Mouse (Mus musculus): ENCODE data around the gene Mef2a. TPM values are rescaled to one million over a fixed set of nuclear protein-coding genes. Genes with fewer than 3 reads are reported as not detected.
A peak's percentile ranks its signal among the peaks of the same experiment; 100 is the strongest.
"Not testable (repeated sequence)": the region's sequence is repeated elsewhere in the genome, so short reads cannot be mapped to it uniquely, and the experiment has no call there.

Mef2a gene
- polyA plus RNA-seq, 1 experiment from 2014 or later, result 22.4 TPM

- no peak for DNase-seq (ENCODE audit: low spot score)
- H3K4me3 ChIP-seq, result no peak overlapping the region
- H3K27ac ChIP-seq, result no peak overlapping the region
- H3K9me3 ChIP-seq (replicated peaks), result no peaks in the 10 kb centered on the region
- no peaks in the 10 kb centered on the region for H3K27me3 ChIP-seq (ENCODE audit: low read depth, poor library complexity, severe bottlenecking)
- H3K4me1 ChIP-seq, result no peaks in the 10 kb centered on the region
- 0 out of 2 replicates have a peak, but pooled peaks cover 5% of the 10 kb centered on the region for H3K36me3 ChIP-seq
- 93% methylated on average over 6 of the region's 6 CpGs for WGBS
Observed at GRCm38 (mm10) chr7:67283581-67283980, 89.1 kb downstream of the Mef2a start.

GRCm38 (mm10) chr7:67270447-67270846 is 102.2 kb downstream of the Mef2a start:
- not testable (repeated sequence) for H3K27me3 ChIP-seq (ENCODE audit: low read depth, poor library complexity, severe bottlenecking); H3K4me1 ChIP-seq; DNase-seq (ENCODE audit: low spot score); H3K36me3 ChIP-seq; H3K27ac ChIP-seq; H3K4me3 ChIP-seq; H3K9me3 ChIP-seq (replicated peaks)
- 89% methylated on average over 4 of the region's 4 CpGs for WGBS

GRCm38 (mm10) chr7:67259828-67260563 is 112.7 kb downstream of the Mef2a start:
- no peaks in the 10 kb centered on the region for H3K9me3 ChIP-seq (replicated peaks)
- H3K4me1 ChIP-seq, result no peaks in the 10 kb centered on the region
- H3K36me3 ChIP-seq, result peaks cover 31% of the 10 kb centered on the region
- H3K27me3 ChIP-seq (ENCODE audit: low read depth, poor library complexity, severe bottlenecking), result no peaks in the 10 kb centered on the region
- H3K4me3 ChIP-seq, result no peak overlapping the region
- no peak overlapping the region for H3K27ac ChIP-seq
- 96% methylated on average over 4 of the region's 4 CpGs for WGBS
- no peak for DNase-seq (ENCODE audit: low spot score)

- DNase-seq (ENCODE audit: low spot score), result no peak
- Histone ChIP-seq H3K27me3 (ENCODE audit: low read depth, poor library complexity, severe bottlenecking) (no peaks in the 10 kb centered on the region), H3K27ac (no peak overlapping the region), H3K4me3 (no peak overlapping the region), H3K4me1 (no peaks in the 10 kb centered on the region), H3K36me3 (peaks cover 20% of the 10 kb centered on the region), H3K9me3 (replicated peaks) (no peaks in the 10 kb centered on the region)
- 85% methylated on average over 2 of the region's 2 CpGs for WGBS
Observed at GRCm38 (mm10) chr7:67246067-67246466, 126.6 kb downstream of the Mef2a start.

- 92% methylated on average over 1 of the region's 1 CpGs for WGBS
Observed at GRCm38 (mm10) chr7:67245255-67245654, 127.4 kb downstream of the Mef2a start.

GRCm38 (mm10) chr7:67243894-67244282 is 128.8 kb downstream of the Mef2a start:
- 78% methylated on average over 4 of the region's 4 CpGs for WGBS
- Histone ChIP-seq H3K9me3 (replicated peaks) (no peaks in the 10 kb centered on the region), H3K4me3 (no peak overlapping the region), H3K27me3 (ENCODE audit: low read depth, poor library complexity, severe bottlenecking) (no peaks in the 10 kb centered on the region), H3K36me3 (peaks cover 23% of the 10 kb centered on the region), H3K27ac (no peak overlapping the region), H3K4me1 (no peaks in the 10 kb centered on the region)
- DNase-seq (ENCODE audit: low spot score), result no peak

More at GRCm38 (mm10) chr7:67245255-67245654, 127.4 kb downstream of the Mef2a start:
- Histone ChIP-seq H3K9me3 (replicated peaks) (no peaks in the 10 kb centered on the region), H3K4me1 (no peaks in the 10 kb centered on the region), H3K27ac (no peak overlapping the region), H3K27me3 (ENCODE audit: low read depth, poor library complexity, severe bottlenecking) (no peaks in the 10 kb centered on the region), H3K36me3 (peaks cover 18% of the 10 kb centered on the region), H3K4me3 (no peak overlapping the region)
- DNase-seq (ENCODE audit: low spot score), result no peak

- no peak for DNase-seq (ENCODE audit: low spot score)
- H3K9me3 ChIP-seq (replicated peaks), result no peaks in the 10 kb centered on the region
- H3K4me3 ChIP-seq, result no peak overlapping the region
- H3K27ac ChIP-seq, result no peak overlapping the region
- peaks cover 27% of the 10 kb centered on the region for H3K36me3 ChIP-seq
- WGBS, result 61% methylated on average over 2 of the region's 2 CpGs
- no peaks in the 10 kb centered on the region for H3K4me1 ChIP-seq
- no peaks in the 10 kb centered on the region for H3K27me3 ChIP-seq (ENCODE audit: low read depth, poor library complexity, severe bottlenecking)
Observed at GRCm38 (mm10) chr7:67243121-67243893, 129.4 kb downstream of the Mef2a start.

GRCm38 (mm10) chr7:67241969-67242368 is 130.7 kb downstream of the Mef2a start:
- H3K27ac ChIP-seq, result no peak overlapping the region
- DNase-seq (ENCODE audit: low spot score), result no peak
- peaks cover 27% of the 10 kb centered on the region for H3K36me3 ChIP-seq
- no peaks in the 10 kb centered on the region for H3K4me1 ChIP-seq
- no peak overlapping the region for H3K4me3 ChIP-seq
- H3K9me3 ChIP-seq (replicated peaks), result no peaks in the 10 kb centered on the region
- 97% methylated on average over 3 of the region's 3 CpGs for WGBS
- no peaks in the 10 kb centered on the region for H3K27me3 ChIP-seq (ENCODE audit: low read depth, poor library complexity, severe bottlenecking)

- Histone ChIP-seq H3K36me3 (peaks cover 55% of the 10 kb centered on the region), H3K4me1 (no peaks in the 10 kb centered on the region), H3K9me3 (replicated peaks) (no peaks in the 10 kb centered on the region), H3K27me3 (ENCODE audit: low read depth, poor library complexity, severe bottlenecking) (no peaks in the 10 kb centered on the region), H3K4me3 (no peak overlapping the region), H3K27ac (no peak overlapping the region)
- no peak for DNase-seq (ENCODE audit: low spot score)
- 89% methylated on average over 2 of the region's 2 CpGs for WGBS
Observed at GRCm38 (mm10) chr7:67237752-67238151, 134.9 kb downstream of the Mef2a start.

- DNase-seq (ENCODE audit: low spot score), result no peak
- H3K4me3 ChIP-seq, result no peak overlapping the region
- H3K27me3 ChIP-seq (ENCODE audit: low read depth, poor library complexity, severe bottlenecking), result no peaks in the 10 kb centered on the region
- 90% methylated on average over 2 of the region's 2 CpGs for WGBS
- no peaks in the 10 kb centered on the region for H3K4me1 ChIP-seq
- no peak overlapping the region for H3K27ac ChIP-seq
- no peaks in the 10 kb centered on the region for H3K9me3 ChIP-seq (replicated peaks)
- peaks cover 67% of the 10 kb centered on the region for H3K36me3 ChIP-seq
Observed at GRCm38 (mm10) chr7:67236351-67236750, 136.3 kb downstream of the Mef2a start.

GRCm38 (mm10) chr7:67234797-67235196 is 137.9 kb downstream of the Mef2a start:
- H3K9me3 ChIP-seq (replicated peaks), result no peaks in the 10 kb centered on the region
- no peak overlapping the region for H3K27ac ChIP-seq
- H3K4me3 ChIP-seq, result no peak overlapping the region
- peaks cover 66% of the 10 kb centered on the region for H3K36me3 ChIP-seq
- WGBS, result 84% methylated on average over 8 of the region's 8 CpGs
- peak; percentile 22 for DNase-seq (ENCODE audit: low spot score)
- no peaks in the 10 kb centered on the region for H3K27me3 ChIP-seq (ENCODE audit: low read depth, poor library complexity, severe bottlenecking)
- H3K4me1 ChIP-seq, result no peaks in the 10 kb centered on the region

- peak; percentile 23 for DNase-seq (ENCODE audit: low spot score)
- no peaks in the 10 kb centered on the region for H3K27me3 ChIP-seq (ENCODE audit: low read depth, poor library complexity, severe bottlenecking)
- 94% methylated on average over 14 of the region's 14 CpGs for WGBS
- no peaks in the 10 kb centered on the region for H3K4me1 ChIP-seq
- no peak overlapping the region for H3K27ac ChIP-seq
- H3K4me3 ChIP-seq, result no peak overlapping the region
- H3K9me3 ChIP-seq (replicated peaks), result no peaks in the 10 kb centered on the region
- peaks cover 48% of the 10 kb centered on the region for H3K36me3 ChIP-seq
Observed at GRCm38 (mm10) chr7:67232504-67232903, 140.2 kb downstream of the Mef2a start.

- H3K9me3 ChIP-seq (replicated peaks), result no peaks in the 10 kb centered on the region
- peaks cover 48% of the 10 kb centered on the region for H3K36me3 ChIP-seq
- H3K4me3 ChIP-seq, result no peak overlapping the region
- no peak overlapping the region for H3K27ac ChIP-seq
- H3K27me3 ChIP-seq (ENCODE audit: low read depth, poor library complexity, severe bottlenecking), result no peaks in the 10 kb centered on the region
- no peaks in the 10 kb centered on the region for H3K4me1 ChIP-seq
- DNase-seq (ENCODE audit: low spot score), result peak; percentile 25
- WGBS, result 77% methylated on average over 3 of the region's 3 CpGs
Observed at GRCm38 (mm10) chr7:67230640-67231140, 142.0 kb downstream of the Mef2a start.
